Mouse (Mus musculus) intestine, embryonic 14.5 days (tissue): ENCODE measurements around the gene Hdac9. TPM values are rescaled to one million over a fixed set of nuclear protein-coding genes. Genes with fewer than 3 reads are reported as not detected.
A peak's percentile ranks its signal among the peaks of the same experiment; 100 is the strongest.

ENCODE experiments used
- ATAC-seq: fragments of 200-750 bp; cut with Nextera tagmentation; replicated peaks from 2 replicates; pipeline ENCODE4 v1.8.0; 2017; ENCODE audit warnings: low read depth, moderate number of reproducible peaks, moderate TSS enrichment, moderate library complexity; ENCODE audit not compliant: low FRiP score, low TSS enrichment
- DNase-seq: peaks from one replicate; pipeline ENCODE4 v3.0.0-alpha.2; 2018; ENCODE audit warnings: low spot score
- H3K27ac ChIP-seq: fragments of 300-500 bp; sonication (generic); 2 replicates; pipeline ENCODE4 v1.5.1; 2014; ENCODE audit warnings: low read depth, mild to moderate bottlenecking, control low read depth
- H3K27me3 ChIP-seq: fragments of 300-500 bp; sonication (generic); replicated peaks from 2 replicates; pipeline ENCODE4 v1.6.1; 2014; ENCODE audit warnings: low read length, control low read depth; ENCODE audit not compliant: control insufficient read depth, insufficient read depth
- H3K36me3 ChIP-seq: fragments of 300-500 bp; sonication (generic); 2 replicates; pipeline ENCODE4 v1.6.1; 2014; ENCODE audit warnings: low read length, control low read depth; ENCODE audit not compliant: control insufficient read depth, insufficient read depth
- H3K4me1 ChIP-seq: fragments of 300-500 bp; sonication (generic); replicated peaks from 2 replicates; pipeline ENCODE4 v1.6.1; 2014; ENCODE audit warnings: low read length, control low read depth, mixed read lengths; ENCODE audit not compliant: control insufficient read depth, insufficient read depth
- H3K4me2 ChIP-seq: fragments of 300-500 bp; sonication (generic); 2 replicates; pipeline ENCODE4 v1.6.1; 2014; ENCODE audit warnings: low read length
- H3K4me3 ChIP-seq: fragments of 300-500 bp; sonication (generic); 2 replicates; pipeline ENCODE4 v1.5.1; 2014; ENCODE audit warnings: low read depth, low read length, control low read depth, mixed read lengths
- H3K9ac ChIP-seq: fragments of 300-500 bp; sonication (generic); 2 replicates; pipeline ENCODE4 v1.6.1; 2014; ENCODE audit warnings: mild to moderate bottlenecking, low read length
- H3K9me3 ChIP-seq: fragments of 300-500 bp; sonication (generic); 2 replicates; pipeline ENCODE4 v1.6.1; 2016; ENCODE audit warnings: low read length, control low read depth; ENCODE audit not compliant: control insufficient read depth
- WGBS: fragments of 180-500 bp; shearing (Covaris S2); extraction: QIAGEN DNeasy Blood & Tissue Kit; methylation state at CpG from one replicate; pipeline ENCODE4 v1.1.7; 2014; 5-methylcytosine and 5-hydroxymethylcytosine counted together
- polyA plus RNA-seq: library from polyadenylated mRNA; unstranded; fragments of >200 nt; fragmentation: Nextera tagmentation; extraction: Ambion mirVana; gene quantifications from 2 replicates; pipeline ENCODE4 v1.2.1, GENCODE M21; 2014

The Hdac9 gene
- polyA plus RNA-seq, 1 experiment from 2014 or later: 4.7 TPM

DNA sequence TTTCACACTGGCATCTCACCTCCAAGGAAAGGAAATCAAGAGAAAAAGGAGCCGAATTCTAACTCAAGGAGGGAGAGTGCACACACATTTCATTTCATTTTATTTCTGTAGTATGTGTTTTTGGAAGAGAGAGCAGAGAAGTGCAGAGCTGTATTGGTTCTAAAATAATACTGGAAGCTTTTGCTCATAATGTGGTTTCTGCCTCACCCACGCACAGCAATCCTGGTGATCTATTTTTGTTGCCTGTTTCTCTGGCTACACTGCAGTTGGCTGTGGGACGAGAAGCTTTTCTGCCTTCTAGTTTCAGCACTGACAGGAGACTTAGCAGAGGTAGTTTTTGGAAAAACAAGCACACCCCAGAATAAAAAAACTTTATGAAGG is 387.7 kb downstream of the Hdac9 start:
- no peak overlapping the region for H3K4me3 ChIP-seq
- H3K4me1 ChIP-seq: peaks cover 7% of the 10 kb centered on the region
- DNase-seq: no peak
- no peaks in the 10 kb centered on the region for H3K27me3 ChIP-seq
- ATAC-seq: no peak
- H3K27ac ChIP-seq: no peak overlapping the region; the same call in 1 of the 2 replicates
- H3K9ac ChIP-seq: no peak overlapping the region
- 32% methylated on average over 3 of the region's 3 CpGs for WGBS
- no peak overlapping the region for H3K4me2 ChIP-seq
- no peaks in the 10 kb centered on the region for H3K36me3 ChIP-seq
- H3K9me3 ChIP-seq: no peaks in the 10 kb centered on the region

DNA sequence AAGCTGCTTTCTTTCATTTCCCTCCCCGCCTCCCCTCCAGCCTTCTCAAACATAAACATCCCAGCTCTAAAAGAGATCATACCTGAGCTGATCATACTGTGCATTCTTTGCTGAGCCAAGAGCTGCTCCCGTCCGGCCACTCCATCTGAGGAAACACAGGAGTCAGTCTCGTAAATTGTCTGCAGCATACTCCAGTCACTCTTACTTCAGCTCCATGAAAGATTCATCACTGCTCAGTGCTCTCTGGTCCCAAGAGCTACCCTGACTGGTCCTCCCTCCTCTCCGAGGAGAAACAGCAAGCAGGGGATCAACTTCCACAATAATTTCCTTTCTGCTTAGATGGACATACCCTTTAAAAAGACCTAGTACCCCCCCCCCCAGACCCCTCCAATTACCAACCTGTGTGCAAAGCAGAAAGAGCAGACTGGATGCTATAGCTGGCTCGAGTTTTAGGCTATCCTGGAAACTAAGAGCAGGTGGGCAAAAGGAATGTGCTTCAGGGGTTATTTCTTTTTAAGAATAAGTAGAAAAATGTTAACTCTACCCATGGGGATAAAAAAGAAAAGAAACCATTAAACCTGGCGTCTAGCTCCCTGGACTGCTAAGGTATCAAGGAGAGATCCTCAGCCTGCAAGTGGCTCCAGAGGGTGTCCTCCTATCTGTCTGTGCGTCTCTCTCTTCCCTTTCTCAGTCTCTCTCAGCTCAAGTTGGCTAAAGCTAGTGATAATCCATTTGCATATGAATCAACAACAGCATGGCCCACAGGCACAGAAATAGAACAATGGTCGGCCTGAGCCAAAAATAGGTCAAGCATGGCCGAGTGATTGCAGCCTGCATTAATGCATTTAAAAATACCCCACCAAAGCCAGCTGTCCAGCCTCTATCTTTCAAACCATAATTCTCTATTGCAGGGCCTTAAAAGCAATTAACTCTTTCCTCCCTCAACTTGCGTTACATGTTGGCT is 388.4 kb downstream of the Hdac9 start:
- Histone ChIP-seq H3K36me3 (no peaks in the 10 kb centered on the region), H3K4me2 (peak overlapping the region; percentile 36), H3K4me3 (peak overlapping the region; percentile 15; the same call in 1 of the 2 replicates), H3K27me3 (no peaks in the 10 kb centered on the region), H3K27ac (peak overlapping the region; percentile 5; the same call in 1 of the 2 replicates), H3K9ac (no peak overlapping the region), H3K9me3 (no peaks in the 10 kb centered on the region), H3K4me1 (peaks cover 7% of the 10 kb centered on the region)
- 17% methylated on average over 11 of the region's 11 CpGs for WGBS
- peak; percentile 57 for DNase-seq
- ATAC-seq: peak; percentile 55; the same call in 1 of the 2 replicates

DNA sequence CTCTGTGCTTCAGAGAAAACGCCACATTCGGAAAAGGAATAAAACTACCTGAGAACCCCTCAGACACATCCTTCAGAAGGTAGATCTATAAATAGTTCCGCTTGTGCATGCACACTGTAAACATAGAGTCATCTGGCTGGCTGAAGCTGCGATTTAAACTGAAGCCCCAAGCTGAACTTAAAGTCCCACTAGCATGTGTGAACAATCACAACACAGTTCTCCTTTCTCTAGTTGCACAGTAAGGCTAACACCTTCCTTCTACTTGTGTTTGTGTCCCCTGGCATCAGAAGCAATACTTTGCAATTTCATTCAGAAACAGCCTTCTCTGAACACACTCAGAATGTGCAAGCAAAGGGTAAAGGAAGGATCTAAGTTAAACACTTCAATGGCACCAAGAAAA is 389.1 kb downstream of the Hdac9 start:
- 34% methylated on average over 4 of the region's 4 CpGs for WGBS
- ATAC-seq (no peak), DNase-seq (no peak)
- Histone ChIP-seq H3K9me3 (no peaks in the 10 kb centered on the region), H3K4me1 (peaks cover 7% of the 10 kb centered on the region), H3K27me3 (no peaks in the 10 kb centered on the region), H3K4me3 (peak overlapping the region; percentile 15; the same call in 1 of the 2 replicates), H3K36me3 (no peaks in the 10 kb centered on the region), H3K27ac (no peak overlapping the region), H3K9ac (no peak overlapping the region), H3K4me2 (peak overlapping the region; percentile 36)

DNA sequence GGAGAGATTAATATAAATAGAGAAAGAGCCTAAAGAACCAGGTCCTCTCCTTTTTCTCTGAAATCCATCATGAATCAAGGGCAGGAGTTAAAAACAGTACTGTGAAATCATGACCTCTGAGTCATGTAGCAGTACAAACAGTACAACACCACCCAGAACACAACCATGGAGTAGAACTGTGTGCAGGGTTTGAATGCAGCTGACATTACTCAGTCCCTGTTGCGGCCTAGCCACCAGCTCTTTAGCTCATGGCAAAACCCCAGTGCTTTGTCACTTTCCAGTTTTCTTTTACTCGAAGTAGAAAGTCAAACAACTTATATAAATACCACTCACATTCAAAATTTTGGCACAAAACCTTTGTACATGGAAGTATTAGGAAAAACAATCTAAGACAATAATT is 395.4 kb downstream of the Hdac9 start:
- Histone ChIP-seq H3K4me2 (no peak overlapping the region), H3K36me3 (no peaks in the 10 kb centered on the region), H3K9ac (no peak overlapping the region), H3K9me3 (no peaks in the 10 kb centered on the region), H3K27me3 (no peaks in the 10 kb centered on the region), H3K4me1 (no peaks in the 10 kb centered on the region), H3K4me3 (no peak overlapping the region), H3K27ac (no peak overlapping the region)
- 74% methylated on average over 2 of the region's 2 CpGs for WGBS
- ATAC-seq (no peak), DNase-seq (no peak)

DNA sequence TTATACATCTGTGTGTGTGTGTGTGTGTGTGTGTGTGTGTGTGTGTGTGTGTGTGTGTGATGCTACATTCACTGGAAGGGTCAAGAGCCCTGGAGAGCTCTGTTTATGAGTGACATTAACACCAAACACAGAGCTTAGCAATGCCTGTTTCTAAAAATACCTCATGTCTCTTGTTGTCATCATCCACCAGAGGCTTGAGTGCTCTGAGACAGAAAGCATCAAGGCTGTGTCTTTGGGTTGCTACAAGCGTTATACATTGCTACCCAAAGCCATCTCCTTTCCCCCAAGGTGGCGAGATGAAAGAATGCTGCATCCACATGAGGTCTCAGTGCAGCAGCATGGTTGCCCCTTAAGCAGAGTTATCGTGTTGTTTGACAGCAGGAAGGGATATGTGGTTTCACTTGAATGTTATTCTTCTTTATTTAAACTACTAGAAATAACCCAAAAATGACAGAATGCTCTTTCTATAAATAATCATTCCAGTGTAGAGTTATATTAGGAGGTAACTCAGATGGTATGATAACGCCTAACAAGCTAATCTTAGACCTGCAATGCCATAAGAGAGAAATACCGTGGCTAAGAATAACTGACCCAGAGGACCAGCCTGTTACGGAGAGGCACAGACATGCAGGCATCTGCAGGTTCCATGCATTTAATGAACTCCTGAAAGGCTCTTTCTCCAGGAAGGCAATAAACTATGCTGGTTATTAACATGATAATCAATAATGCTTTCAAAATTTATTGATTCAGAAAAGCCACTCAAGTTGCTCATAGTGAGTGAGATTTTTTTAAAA is 399.9 kb downstream of the Hdac9 start:
- Histone ChIP-seq H3K27ac (no peak overlapping the region), H3K9me3 (no peaks in the 10 kb centered on the region), H3K9ac (no peak overlapping the region), H3K4me2 (no peak overlapping the region), H3K4me3 (no peak overlapping the region), H3K27me3 (no peaks in the 10 kb centered on the region), H3K36me3 (no peaks in the 10 kb centered on the region), H3K4me1 (no peaks in the 10 kb centered on the region)
- DNase-seq (no peak), ATAC-seq (no peak)
- 57% methylated on average over 6 of the region's 6 CpGs for WGBS

DNA sequence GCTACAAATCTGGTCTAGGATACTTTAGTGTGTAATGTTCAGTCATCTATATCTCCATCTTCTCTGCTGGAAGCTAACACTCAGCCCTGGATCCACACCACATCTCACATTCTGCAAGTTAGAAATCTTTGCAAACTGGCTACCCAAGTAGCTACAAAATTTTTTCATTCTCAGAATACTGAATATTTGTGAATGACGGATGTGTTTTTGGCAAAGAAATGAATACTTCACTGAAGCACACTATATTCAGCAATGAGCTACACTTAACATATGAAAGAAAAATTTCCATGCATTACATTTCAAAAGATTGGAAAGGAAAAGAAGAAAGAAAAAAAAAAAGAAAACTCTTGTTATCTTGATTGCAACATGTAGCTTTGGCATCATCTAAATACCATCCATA is 410.6 kb downstream of the Hdac9 start:
- ATAC-seq: no peak
- WGBS: 98% methylated on average over 1 of the region's 1 CpGs

DNA sequence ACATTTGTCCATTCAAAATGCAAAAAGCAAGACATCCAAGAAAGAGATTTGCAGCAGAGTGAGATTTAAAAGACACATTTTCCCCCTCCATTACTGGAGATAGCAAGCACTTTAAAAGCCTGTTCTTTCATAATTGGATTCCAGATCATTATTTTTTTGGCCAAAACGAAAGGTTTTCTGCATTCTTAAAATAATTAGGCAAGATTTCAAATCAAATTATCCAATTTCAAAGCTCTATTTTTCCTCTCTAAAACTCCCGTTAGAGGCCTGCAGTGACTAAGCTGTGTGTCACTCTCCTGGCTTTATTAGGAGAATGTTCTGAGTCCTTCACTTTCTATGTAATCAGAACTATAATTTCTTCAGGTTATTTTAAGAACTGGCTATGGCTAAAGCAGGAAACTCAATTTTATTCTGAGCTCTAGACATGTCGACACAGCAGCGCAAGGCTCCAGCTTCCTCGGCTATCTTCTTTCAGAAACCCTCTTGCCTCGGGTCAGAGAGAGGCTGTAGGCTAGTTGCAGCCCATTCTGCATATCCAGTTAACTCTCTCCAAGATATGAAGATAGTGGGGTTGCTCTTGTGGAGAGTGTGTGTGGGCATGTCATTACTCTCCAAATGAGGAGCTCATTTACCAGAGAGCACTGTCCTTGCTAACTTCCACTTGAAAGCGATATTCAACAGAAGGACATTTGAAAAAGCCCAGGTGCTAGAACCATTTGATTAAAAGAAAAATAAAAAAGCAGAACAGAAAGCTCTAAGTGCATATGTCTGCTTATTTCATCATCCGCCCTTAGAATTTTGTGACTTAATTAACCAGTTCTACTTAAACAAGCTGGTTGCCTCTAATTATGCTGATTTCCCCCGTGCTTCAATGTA is 417.9 kb downstream of the Hdac9 start:
- H3K4me2 ChIP-seq: no peak overlapping the region
- WGBS: 54% methylated on average over 9 of the region's 9 CpGs
- H3K9ac ChIP-seq: no peak overlapping the region
- DNase-seq (no peak), ATAC-seq (no peak)
- H3K36me3 ChIP-seq: no peaks in the 10 kb centered on the region
- peaks cover 4% of the 10 kb centered on the region; the same call in 1 of the 2 replicates for H3K4me1 ChIP-seq
- no peaks in the 10 kb centered on the region for H3K27me3 ChIP-seq
- no peak overlapping the region for H3K4me3 ChIP-seq
- no peak overlapping the region for H3K27ac ChIP-seq
- no peaks in the 10 kb centered on the region for H3K9me3 ChIP-seq

More for the DNA sequence above, 410.6 kb downstream of the Hdac9 start:
- Histone ChIP-seq H3K9me3 (no peaks in the 10 kb centered on the region), H3K27ac (no peak overlapping the region), H3K4me3 (no peak overlapping the region), H3K4me1 (no peaks in the 10 kb centered on the region), H3K27me3 (no peaks in the 10 kb centered on the region), H3K36me3 (no peaks in the 10 kb centered on the region), H3K9ac (no peak overlapping the region), H3K4me2 (no peak overlapping the region)
- DNase-seq: no peak

DNA sequence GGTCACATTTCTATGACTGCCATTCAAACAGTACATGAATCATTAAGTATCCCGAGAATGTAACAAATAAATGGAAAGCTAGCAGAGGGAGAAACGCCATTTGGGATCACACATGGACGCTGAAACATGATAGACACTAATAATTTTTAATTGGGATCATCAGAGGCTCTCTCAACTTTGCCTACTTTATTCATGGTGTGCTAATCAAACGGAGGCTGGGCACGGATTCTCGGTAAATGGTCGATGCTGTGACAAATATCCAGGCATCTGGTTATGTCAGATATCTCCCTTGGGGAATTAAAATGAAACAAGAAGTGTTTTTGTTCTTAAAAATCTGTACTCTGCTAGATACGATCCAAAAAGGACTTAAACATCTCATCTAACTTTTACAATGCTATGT is 418.6 kb downstream of the Hdac9 start:
- Histone ChIP-seq H3K27ac (no peak overlapping the region), H3K4me2 (no peak overlapping the region), H3K27me3 (no peaks in the 10 kb centered on the region), H3K9me3 (no peaks in the 10 kb centered on the region), H3K4me3 (no peak overlapping the region), H3K4me1 (peaks cover 4% of the 10 kb centered on the region; the same call in 1 of the 2 replicates), H3K36me3 (no peaks in the 10 kb centered on the region), H3K9ac (no peak overlapping the region)
- ATAC-seq: no peak
- WGBS: 78% methylated on average over 8 of the region's 8 CpGs
- no peak for DNase-seq
